Mouse (Mus musculus): Measurements from ENCODE around the gene Abcg4. TPM values are rescaled to one million over a fixed set of nuclear protein-coding genes. Genes with fewer than 3 reads are reported as not detected.

Gene Abcg4
- polyA plus RNA-seq, 1 experiment from 2014 or later = 1.5 TPM

GRCm38 (mm10) chr9:44249181-44250146, 39.0 kb downstream of the Abcg4 start:
- no peak overlapping the region for H3K9ac ChIP-seq
- ATAC-seq (replicated peaks; ENCODE audit: insufficient number of reproducible peaks, insufficient read depth, low FRiP score, low read depth) = peak; percentile 87
- WGBS = 38% methylated on average over 26 of the region's 26 CpGs
- H3K4me1 ChIP-seq (replicated peaks) = peaks cover 8% of the 10 kb centered on the region
- peaks cover 11% of the 10 kb centered on the region; the same call in 1 of the 2 replicates for H3K27me3 ChIP-seq
- no peaks in the 10 kb centered on the region for H3K36me3 ChIP-seq
- peak overlapping the region; percentile 44 for H3K4me2 ChIP-seq
- no peak overlapping the region for H3K4me3 ChIP-seq
- no peaks in the 10 kb centered on the region for H3K9me3 ChIP-seq (replicated peaks)
- H3K27ac ChIP-seq = no peak overlapping the region

- no peak overlapping the region for H3K27ac ChIP-seq
- H3K27me3 ChIP-seq = peaks cover 11% of the 10 kb centered on the region; the same call in 1 of the 2 replicates
- ATAC-seq (replicated peaks; ENCODE audit: insufficient number of reproducible peaks, insufficient read depth, low FRiP score, low read depth) = no peak
- no peak overlapping the region for H3K4me2 ChIP-seq
- H3K4me1 ChIP-seq (replicated peaks) = peaks cover 8% of the 10 kb centered on the region
- no peaks in the 10 kb centered on the region for H3K9me3 ChIP-seq (replicated peaks)
- WGBS = 74% methylated on average over 6 of the region's 6 CpGs
- no peak overlapping the region for H3K4me3 ChIP-seq
- H3K36me3 ChIP-seq = no peaks in the 10 kb centered on the region
- no peak overlapping the region for H3K9ac ChIP-seq
Observed at GRCm38 (mm10) chr9:44247907-44248306, 40.5 kb downstream of the Abcg4 start.

- 41% methylated on average over 2 of the region's 2 CpGs for WGBS
- Histone ChIP-seq H3K9me3 (replicated peaks) (no peaks in the 10 kb centered on the region), H3K36me3 (no peaks in the 10 kb centered on the region), H3K27me3 (0 out of 2 replicates have a peak, but pooled peaks cover 3% of the 10 kb centered on the region), H3K4me3 (no peak overlapping the region), H3K9ac (no peak overlapping the region), H3K4me2 (no peak overlapping the region), H3K27ac (no peak overlapping the region), H3K4me1 (replicated peaks) (no peaks in the 10 kb centered on the region)
- no peak for ATAC-seq (replicated peaks; ENCODE audit: insufficient number of reproducible peaks, insufficient read depth, low FRiP score, low read depth)
Observed at GRCm38 (mm10) chr9:44243621-44244020, 44.8 kb downstream of the Abcg4 start.

- Histone ChIP-seq H3K9ac (no peak overlapping the region), H3K9me3 (replicated peaks) (no peaks in the 10 kb centered on the region), H3K4me2 (no peak overlapping the region), H3K4me1 (replicated peaks) (no peaks in the 10 kb centered on the region), H3K36me3 (no peaks in the 10 kb centered on the region), H3K27me3 (no peaks in the 10 kb centered on the region), H3K4me3 (no peak overlapping the region), H3K27ac (no peak overlapping the region)
- 55% methylated on average over 9 of the region's 9 CpGs for WGBS
- no peak for ATAC-seq (replicated peaks; ENCODE audit: insufficient number of reproducible peaks, insufficient read depth, low FRiP score, low read depth)
Observed at GRCm38 (mm10) chr9:44241418-44241817, 47.0 kb downstream of the Abcg4 start.

- no peak for ATAC-seq (replicated peaks; ENCODE audit: insufficient number of reproducible peaks, insufficient read depth, low FRiP score, low read depth)
- no peak overlapping the region for H3K27ac ChIP-seq
- H3K36me3 ChIP-seq = no peaks in the 10 kb centered on the region
- no peak overlapping the region for H3K4me2 ChIP-seq
- no peaks in the 10 kb centered on the region for H3K9me3 ChIP-seq (replicated peaks)
- no peak overlapping the region for H3K4me3 ChIP-seq
- no peaks in the 10 kb centered on the region for H3K27me3 ChIP-seq
- WGBS = 54% methylated on average over 5 of the region's 5 CpGs
- no peaks in the 10 kb centered on the region for H3K4me1 ChIP-seq (replicated peaks)
- H3K9ac ChIP-seq = no peak overlapping the region
Observed at GRCm38 (mm10) chr9:44240911-44241310, 47.5 kb downstream of the Abcg4 start.

GRCm38 (mm10) chr9:44240399-44240798, 48.0 kb downstream of the Abcg4 start, which contains the start of gene Ccdc153:
TSS of gene Ccdc153 (plus strand) at chr9:44240676.
- no peaks in the 10 kb centered on the region for H3K9me3 ChIP-seq (replicated peaks)
- H3K9ac ChIP-seq = no peak within 1 kb of the TSS
- H3K27me3 ChIP-seq = no peaks in the 10 kb centered on the region
- WGBS = 60% methylated on average over 2 of the region's 2 CpGs
- H3K36me3 ChIP-seq = no peaks in the 10 kb centered on the region
- H3K4me1 ChIP-seq (replicated peaks) = no peaks in the 10 kb centered on the region
- H3K4me2 ChIP-seq = no peak within 1 kb of the TSS
- ATAC-seq (replicated peaks; ENCODE audit: insufficient number of reproducible peaks, insufficient read depth, low FRiP score, low read depth) = no peak
- no peak within 1 kb of the TSS for H3K4me3 ChIP-seq
- no peak within 1 kb of the TSS for H3K27ac ChIP-seq

- Histone ChIP-seq H3K36me3 (no peaks in the 10 kb centered on the region), H3K4me2 (no peak overlapping the region), H3K9me3 (replicated peaks) (no peaks in the 10 kb centered on the region), H3K27ac (no peak overlapping the region), H3K9ac (no peak overlapping the region), H3K4me1 (replicated peaks) (peaks cover 4% of the 10 kb centered on the region; the same call in 1 of the 2 replicates), H3K27me3 (no peaks in the 10 kb centered on the region), H3K4me3 (no peak overlapping the region)
- no peak for ATAC-seq (replicated peaks; ENCODE audit: insufficient number of reproducible peaks, insufficient read depth, low FRiP score, low read depth)
- 10% methylated on average over 5 of the region's 5 CpGs for WGBS
Observed at GRCm38 (mm10) chr9:44239447-44239846, 49.0 kb downstream of the Abcg4 start.

- Histone ChIP-seq H3K9me3 (replicated peaks) (no peaks in the 10 kb centered on the region), H3K27ac (no peak overlapping the region), H3K36me3 (no peaks in the 10 kb centered on the region), H3K9ac (no peak overlapping the region), H3K4me1 (replicated peaks) (peaks cover 5% of the 10 kb centered on the region; the same call in 1 of the 2 replicates), H3K4me3 (no peak overlapping the region), H3K4me2 (no peak overlapping the region), H3K27me3 (no peaks in the 10 kb centered on the region)
- no peak for ATAC-seq (replicated peaks; ENCODE audit: insufficient number of reproducible peaks, insufficient read depth, low FRiP score, low read depth)
- WGBS = 71% methylated on average over 17 of the region's 17 CpGs
Observed at GRCm38 (mm10) chr9:44238501-44239190, 49.8 kb downstream of the Abcg4 start.

GRCm38 (mm10) chr9:44237128-44237527, 51.3 kb downstream of the Abcg4 start:
- Histone ChIP-seq H3K4me3 (no peak overlapping the region), H3K9me3 (replicated peaks) (no peaks in the 10 kb centered on the region), H3K4me2 (no peak overlapping the region), H3K27me3 (no peaks in the 10 kb centered on the region), H3K9ac (no peak overlapping the region), H3K36me3 (no peaks in the 10 kb centered on the region), H3K4me1 (replicated peaks) (peaks cover 14% of the 10 kb centered on the region), H3K27ac (no peak overlapping the region)
- WGBS = 66% methylated on average over 4 of the region's 4 CpGs
- ATAC-seq (replicated peaks; ENCODE audit: insufficient number of reproducible peaks, insufficient read depth, low FRiP score, low read depth) = no peak

- H3K4me1 ChIP-seq (replicated peaks) = peaks cover 19% of the 10 kb centered on the region
- no peak overlapping the region for H3K4me3 ChIP-seq
- no peaks in the 10 kb centered on the region for H3K36me3 ChIP-seq
- no peak for ATAC-seq (replicated peaks; ENCODE audit: insufficient number of reproducible peaks, insufficient read depth, low FRiP score, low read depth)
- H3K27ac ChIP-seq = no peak overlapping the region; the same call in 1 of the 2 replicates
- H3K4me2 ChIP-seq = no peak overlapping the region
- no peaks in the 10 kb centered on the region for H3K9me3 ChIP-seq (replicated peaks)
- H3K27me3 ChIP-seq = no peaks in the 10 kb centered on the region
- 57% methylated on average over 4 of the region's 4 CpGs for WGBS
- H3K9ac ChIP-seq = no peak overlapping the region
Observed at GRCm38 (mm10) chr9:44236601-44237000, 51.8 kb downstream of the Abcg4 start.
